Mouse (Mus musculus): ENCODE results near the gene Ddx43. TPM values are rescaled to one million over a fixed set of nuclear protein-coding genes. Genes with fewer than 3 reads are reported as not detected.

Gene Ddx43
- total and polyA plus RNA-seq, 2 experiments = 0.09 TPM; not detected in 1

DNA sequence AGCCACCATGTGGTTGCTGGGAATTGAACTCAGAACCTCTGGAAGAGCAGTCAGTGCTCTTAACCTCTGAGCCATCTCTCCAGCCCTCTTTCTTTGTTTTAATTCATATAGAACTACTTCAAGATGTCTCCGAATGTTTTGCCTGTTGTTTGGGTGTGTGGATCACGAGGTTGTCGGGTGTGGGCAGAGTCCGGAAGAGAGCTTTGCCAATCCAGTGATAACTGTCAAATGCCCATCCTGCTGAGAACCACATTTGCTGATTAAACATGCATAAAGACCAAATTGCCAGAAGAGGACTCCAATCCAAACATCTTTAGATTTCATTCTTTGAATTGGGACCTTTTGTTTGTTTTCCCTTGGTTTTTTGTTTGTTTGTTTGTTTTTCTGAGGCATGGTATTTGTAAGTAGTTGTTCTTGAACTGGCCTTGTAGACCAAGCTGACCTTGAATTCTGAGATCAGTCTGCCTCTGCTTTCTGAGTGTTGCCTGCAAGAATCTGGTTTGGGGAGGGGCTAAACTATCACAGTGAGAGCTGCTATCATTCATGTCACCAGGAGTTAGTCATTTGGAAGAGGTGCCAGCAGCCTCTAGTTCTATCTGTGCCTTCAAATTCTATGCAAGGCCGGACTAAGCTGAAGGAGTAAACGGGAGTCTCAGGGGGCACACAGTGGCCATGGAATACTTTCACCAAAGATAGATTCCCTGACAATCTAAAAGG lies 43.9 kb upstream of the Ddx43 start:
- Histone ChIP-seq H3K36me3 (ENCODE audit: control insufficient read depth, insufficient read depth, low read length) (no peaks in the 10 kb centered on the region), H3K27me3 (ENCODE audit: control insufficient read depth, insufficient read depth, low read length) (no peaks in the 10 kb centered on the region), H3K27ac (replicated peaks; ENCODE audit: insufficient read depth, low read depth, low read length) (no peak overlapping the region), H3K4me1 (ENCODE audit: control insufficient read depth, insufficient read depth, low read length) (peaks cover 17% of the 10 kb centered on the region), H3K4me3 (ENCODE audit: insufficient read depth, low read depth, low read length) (no peak overlapping the region), H3K79me2 (ENCODE audit: control insufficient read depth, insufficient read depth, low read length) (no peaks in the 10 kb centered on the region), H3K9ac (ENCODE audit: low read depth, low read length) (no peak overlapping the region)
- TF ChIP-seq POLR2A (IDR thresholded peaks at IDR 0.05; ENCODE audit: extremely low read depth, insufficient read depth, low read length) = no peak
- no peak for TF ChIP-seq CTCF (IDR thresholded peaks at IDR 0.05; ENCODE audit: low read depth, low read length)
- 62% methylated on average over 6 of the region's 6 CpGs for WGBS
- peak; percentile 47 for DNase-seq (ENCODE audit: extremely low read depth, low read depth, low spot score)

DNA sequence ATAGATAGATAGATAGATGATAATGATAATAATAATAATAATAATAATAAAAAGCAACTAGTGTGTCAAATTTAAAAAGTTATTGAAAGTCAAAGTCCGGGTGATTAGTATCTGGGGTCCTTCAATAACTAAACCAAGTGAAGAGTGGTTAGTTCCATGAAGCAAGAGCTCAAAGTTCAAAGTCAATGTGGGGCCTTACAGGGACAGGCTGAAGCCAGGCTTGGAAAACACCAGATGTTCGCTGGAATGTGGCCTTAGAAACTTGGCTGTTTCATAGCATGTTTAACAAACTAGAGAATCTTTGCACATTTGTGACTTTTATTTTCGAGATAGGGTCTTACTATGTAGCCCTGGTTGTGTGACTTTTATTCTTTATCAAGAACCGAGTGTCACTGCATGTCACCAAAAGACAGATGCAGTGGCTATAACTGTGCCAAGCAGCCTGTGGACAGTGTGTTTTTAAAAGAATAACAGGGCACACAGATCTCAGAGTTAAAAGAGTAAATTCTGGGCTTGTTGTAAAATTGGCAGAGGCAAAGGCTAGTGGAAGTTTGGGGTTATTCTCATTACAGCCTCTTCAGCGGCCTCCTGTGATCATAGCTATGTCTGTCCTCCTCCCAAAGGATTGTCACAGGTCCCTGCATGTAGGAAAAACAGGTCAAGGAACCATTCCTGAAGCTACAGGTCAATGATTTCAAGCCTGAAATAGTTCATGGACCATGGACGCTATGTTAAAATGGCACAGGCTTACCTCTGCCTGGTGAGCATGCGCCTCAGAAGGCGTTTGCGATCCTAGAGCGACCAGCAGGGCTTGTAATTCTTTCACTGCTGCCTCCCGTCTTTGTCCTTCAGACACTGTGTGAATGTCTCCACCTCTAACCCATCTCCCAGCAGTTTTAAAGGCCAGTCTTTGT lies 40.7 kb upstream of the Ddx43 start:
- no peaks in the 10 kb centered on the region for H3K27me3 ChIP-seq (ENCODE audit: control insufficient read depth, insufficient read depth, low read length)
- TF ChIP-seq POLR2A (IDR thresholded peaks at IDR 0.05; ENCODE audit: extremely low read depth, insufficient read depth, low read length) (no peak), CTCF (IDR thresholded peaks at IDR 0.05; ENCODE audit: low read depth, low read length) (no peak)
- peak; percentile 97 for DNase-seq (ENCODE audit: extremely low read depth, low read depth, low spot score)
- WGBS = 33% methylated on average over 11 of the region's 11 CpGs
- peak overlapping the region; percentile 41 for H3K4me3 ChIP-seq (ENCODE audit: insufficient read depth, low read depth, low read length)
- peak overlapping the region; percentile 44 for H3K9ac ChIP-seq (ENCODE audit: low read depth, low read length)
- peak overlapping the region; percentile 89 for H3K27ac ChIP-seq (replicated peaks; ENCODE audit: insufficient read depth, low read depth, low read length)
- no peaks in the 10 kb centered on the region for H3K79me2 ChIP-seq (ENCODE audit: control insufficient read depth, insufficient read depth, low read length)
- no peaks in the 10 kb centered on the region for H3K36me3 ChIP-seq (ENCODE audit: control insufficient read depth, insufficient read depth, low read length)
- H3K4me1 ChIP-seq (ENCODE audit: control insufficient read depth, insufficient read depth, low read length) = peaks cover 4% of the 10 kb centered on the region; the same call in 1 of the 2 replicates

DNA sequence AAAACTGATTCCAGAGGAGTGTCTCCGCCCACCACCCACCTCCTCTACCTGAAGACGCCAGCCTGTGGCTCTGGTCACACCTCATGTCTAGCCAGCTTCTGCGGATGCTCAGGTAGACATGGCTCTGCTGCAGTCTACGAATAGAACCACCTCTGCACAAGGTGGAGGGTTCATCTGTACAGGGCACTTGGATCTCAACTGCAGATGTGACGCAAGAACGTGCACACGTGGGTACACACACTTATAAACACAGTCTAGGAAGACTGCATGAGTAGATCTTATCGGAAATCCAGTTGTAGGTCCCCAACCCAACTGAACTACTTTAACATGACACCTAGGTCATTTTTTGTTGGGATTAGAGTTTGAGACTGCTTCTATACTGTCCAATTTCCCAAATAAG lies 40.0 kb upstream of the Ddx43 start, which contains the start of gene Gsta2:
Gene Gsta2, minus strand, starts transcription at position 178 of the 400 bp plus-strand sequence.
- TF ChIP-seq POLR2A (IDR thresholded peaks at IDR 0.05; ENCODE audit: extremely low read depth, insufficient read depth, low read length) (no peak), CTCF (IDR thresholded peaks at IDR 0.05; ENCODE audit: low read depth, low read length) (no peak)
- H3K27ac ChIP-seq (replicated peaks; ENCODE audit: insufficient read depth, low read depth, low read length) = peak within 1 kb of the TSS; percentile 89
- H3K9ac ChIP-seq (ENCODE audit: low read depth, low read length) = peak within 1 kb of the TSS; percentile 44
- H3K27me3 ChIP-seq (ENCODE audit: control insufficient read depth, insufficient read depth, low read length) = no peaks in the 10 kb centered on the region
- peak; percentile 94 for DNase-seq (ENCODE audit: extremely low read depth, low read depth, low spot score)
- peak within 1 kb of the TSS; percentile 41 for H3K4me3 ChIP-seq (ENCODE audit: insufficient read depth, low read depth, low read length)
- no peaks in the 10 kb centered on the region for H3K36me3 ChIP-seq (ENCODE audit: control insufficient read depth, insufficient read depth, low read length)
- no peaks in the 10 kb centered on the region for H3K79me2 ChIP-seq (ENCODE audit: control insufficient read depth, insufficient read depth, low read length)
- 45% methylated on average over 8 of the region's 8 CpGs for WGBS
- H3K4me1 ChIP-seq (ENCODE audit: control insufficient read depth, insufficient read depth, low read length) = peaks cover 4% of the 10 kb centered on the region; the same call in 1 of the 2 replicates

DNA sequence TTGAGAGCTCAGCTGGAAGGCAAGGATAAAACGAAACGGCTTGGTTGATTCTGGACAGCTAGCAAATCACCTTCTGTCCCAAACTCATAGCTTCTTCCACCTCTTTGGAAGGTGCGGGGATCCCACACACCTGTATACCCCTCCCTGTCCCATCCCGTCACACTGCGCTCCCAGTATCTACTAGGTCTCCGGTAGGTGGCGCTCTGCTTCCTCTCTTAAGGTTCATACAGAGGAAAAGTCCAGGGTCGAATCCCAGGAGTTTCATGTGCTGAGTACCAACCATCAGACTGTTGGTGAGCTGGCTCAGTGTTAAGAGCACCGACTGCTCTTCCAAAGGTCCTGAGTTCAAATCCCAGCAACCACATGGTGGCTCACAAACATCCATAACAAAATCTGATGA lies 37.5 kb upstream of the Ddx43 start:
- peaks cover 4% of the 10 kb centered on the region; the same call in 1 of the 2 replicates for H3K4me1 ChIP-seq (ENCODE audit: control insufficient read depth, insufficient read depth, low read length)
- DNase-seq (ENCODE audit: extremely low read depth, low read depth, low spot score) = peak; percentile 64
- H3K79me2 ChIP-seq (ENCODE audit: control insufficient read depth, insufficient read depth, low read length) = no peaks in the 10 kb centered on the region
- no peaks in the 10 kb centered on the region for H3K27me3 ChIP-seq (ENCODE audit: control insufficient read depth, insufficient read depth, low read length)
- H3K36me3 ChIP-seq (ENCODE audit: control insufficient read depth, insufficient read depth, low read length) = no peaks in the 10 kb centered on the region
- H3K27ac ChIP-seq (replicated peaks; ENCODE audit: insufficient read depth, low read depth, low read length) = no peak overlapping the region
- H3K9ac ChIP-seq (ENCODE audit: low read depth, low read length) = no peak overlapping the region
- TF ChIP-seq CTCF (IDR thresholded peaks at IDR 0.05; ENCODE audit: low read depth, low read length) = peak; percentile 81
- TF ChIP-seq POLR2A (IDR thresholded peaks at IDR 0.05; ENCODE audit: extremely low read depth, insufficient read depth, low read length) = no peak
- WGBS = 11% methylated on average over 9 of the region's 9 CpGs
- no peak overlapping the region for H3K4me3 ChIP-seq (ENCODE audit: insufficient read depth, low read depth, low read length)

DNA sequence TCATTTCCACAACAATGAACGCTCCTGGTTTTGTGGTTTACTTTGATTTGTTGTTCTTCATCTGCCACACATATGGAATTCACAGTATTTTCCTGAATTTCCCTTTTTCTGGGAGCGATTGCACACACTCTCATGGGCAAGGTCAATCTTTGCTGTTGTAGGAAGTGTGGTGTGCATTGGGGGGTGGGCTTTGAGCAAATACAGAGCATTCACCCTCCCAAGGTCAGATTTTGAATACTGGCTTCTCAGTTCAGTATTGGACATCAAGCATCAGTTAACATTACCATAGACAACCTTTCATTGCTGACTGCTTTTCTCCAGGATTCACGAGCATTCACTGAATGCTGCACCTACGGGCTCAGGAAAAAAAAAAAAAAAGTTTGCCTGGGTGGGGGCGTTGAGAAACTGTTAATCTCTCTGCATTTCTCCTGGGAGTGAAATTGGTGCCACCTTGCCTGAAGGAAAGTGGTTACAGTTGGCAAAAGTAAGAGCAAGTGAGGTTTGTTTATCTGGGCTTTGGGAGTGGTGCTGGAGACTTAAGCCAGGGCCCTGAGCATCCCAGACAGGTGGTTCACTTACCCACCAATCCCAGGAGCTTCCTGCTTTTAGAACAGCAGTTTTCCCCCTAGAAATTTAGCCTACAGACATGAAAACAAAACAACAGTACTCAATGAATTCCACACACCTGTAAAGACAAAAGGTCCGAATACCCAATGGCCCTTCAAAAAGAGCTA lies 35.7 kb upstream of the Ddx43 start:
- TF ChIP-seq POLR2A (IDR thresholded peaks at IDR 0.05; ENCODE audit: extremely low read depth, insufficient read depth, low read length) = no peak
- TF ChIP-seq CTCF (IDR thresholded peaks at IDR 0.05; ENCODE audit: low read depth, low read length) = no peak
- H3K36me3 ChIP-seq (ENCODE audit: control insufficient read depth, insufficient read depth, low read length) = no peaks in the 10 kb centered on the region
- no peak overlapping the region for H3K4me3 ChIP-seq (ENCODE audit: insufficient read depth, low read depth, low read length)
- no peaks in the 10 kb centered on the region; the same call in 1 of the 2 replicates for H3K4me1 ChIP-seq (ENCODE audit: control insufficient read depth, insufficient read depth, low read length)
- H3K9ac ChIP-seq (ENCODE audit: low read depth, low read length) = no peak overlapping the region
- WGBS = 89% methylated on average over 6 of the region's 6 CpGs
- no peaks in the 10 kb centered on the region for H3K79me2 ChIP-seq (ENCODE audit: control insufficient read depth, insufficient read depth, low read length)
- no peak for DNase-seq (ENCODE audit: extremely low read depth, low read depth, low spot score)
- H3K27ac ChIP-seq (replicated peaks; ENCODE audit: insufficient read depth, low read depth, low read length) = no peak overlapping the region
- no peaks in the 10 kb centered on the region for H3K27me3 ChIP-seq (ENCODE audit: control insufficient read depth, insufficient read depth, low read length)
